Mouse (Mus musculus) left cerebral cortex, postnatal 14 days (tissue): ENCODE measurements around the gene Scgb2b19. TPM values are rescaled to one million over a fixed set of nuclear protein-coding genes. Genes with fewer than 3 reads are reported as not detected.
"Not testable (repeated sequence)": the region's sequence is repeated elsewhere in the genome, so short reads cannot be mapped to it uniquely, and the experiment has no call there.

Experiments used
- DNase-seq, 2 experiments: peaks; one replicate each; pipeline ENCODE4 v3.0.0; 2021 to 2022; ENCODE audit warnings: low spot score in 2 of 2, mixed read lengths in 1 of 2
- intact Hi-C: fragments of 180-260 bp; cut with DNase I; formaldehyde crosslinking; loops from one replicate; pipeline ENCODE4 v1.15.1; 2025
- long read RNA-seq, 2 experiments: library from polyadenylated mRNA; stranded (forward); transcript quantifications; one replicate each; pipeline ENCODE4 v2.0.0; 2021
- total RNA-seq, 2 experiments: library from RNA; stranded (reverse); gene quantifications; 2 replicates each; pipeline ENCODE4 v1.2.3; 2021

The Scgb2b19 gene
- not detected for total RNA-seq
- long read RNA-seq, experiment 1: 0 reads
- long read RNA-seq, experiment 2: 0 reads

DNA sequence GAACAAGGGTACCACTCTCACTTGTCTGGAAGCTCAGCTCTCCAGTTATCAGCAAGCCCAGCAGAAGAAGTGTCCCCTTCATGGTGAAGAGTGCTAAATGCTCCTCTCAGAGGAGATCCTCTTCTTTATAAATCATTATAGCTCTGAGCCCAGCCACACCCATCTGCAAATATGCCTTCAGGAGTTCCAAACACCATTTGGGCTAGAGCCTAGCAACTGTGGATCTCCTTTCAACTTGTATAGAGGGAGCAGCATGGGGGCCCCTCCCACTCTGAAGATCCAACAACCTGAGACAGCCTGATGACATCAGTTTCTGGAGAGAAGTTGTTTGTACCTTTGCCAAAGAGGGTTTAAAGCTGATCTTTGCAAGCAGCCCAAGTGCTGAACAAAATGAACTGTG lies at the start of gene Scgb2b19:
Scgb2b19 (minus strand) TSS at position 101 of the 400 bp plus-strand sequence.
- DNase-seq, intact Hi-C loops: not testable (repeated sequence)

DNA sequence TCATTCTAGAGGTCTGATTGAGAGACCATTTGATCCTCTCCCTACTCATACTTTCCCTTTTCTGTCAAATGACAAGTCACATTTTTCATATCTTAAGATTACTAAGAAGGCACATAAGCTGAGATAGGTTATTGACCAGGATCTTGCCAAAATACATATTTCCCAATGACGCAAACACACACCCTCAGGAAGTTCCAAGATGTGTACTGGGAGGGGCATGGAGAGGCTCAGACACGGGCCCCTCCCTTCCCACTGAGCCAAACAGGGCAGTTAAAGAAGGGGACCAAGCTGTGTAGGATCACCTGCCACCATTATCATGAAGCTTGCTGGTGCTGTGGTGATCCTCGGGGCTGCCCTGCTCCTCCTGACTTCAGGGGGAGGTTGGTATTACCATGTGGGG lies 6.9 kb upstream of the Scgb2b19 start, which contains the start of gene Scgb1b19:
Scgb1b19 (plus strand) TSS at position 301 of the 400 bp plus-strand sequence.
- DNase-seq, intact Hi-C loops: not testable (repeated sequence)

Other genes starting within 250 kb of the Scgb2b19 start
- not detected for gene Scgb2b17, start 223.8 kb downstream of the Scgb2b19 start, total RNA-seq
- gene Scgb1b17, start 216.9 kb downstream of the Scgb2b19 start, total RNA-seq: not detected
- not detected for gene Scgb2b18, start 106.5 kb downstream of the Scgb2b19 start, total RNA-seq
- not detected for gene Scgb1b18, start 94.8 kb downstream of the Scgb2b19 start, total RNA-seq
- gene Scgb1b19, start 7.0 kb upstream of the Scgb2b19 start, total RNA-seq: not detected
- gene Scgb2b20, start 86.0 kb upstream of the Scgb2b19 start, total RNA-seq: not detected
- not detected for gene Scgb1b20, start 92.9 kb upstream of the Scgb2b19 start, total RNA-seq
- not detected for gene Scgb2b21, start 240.1 kb upstream of the Scgb2b19 start, total RNA-seq